Mouse (Mus musculus) small intestine, adult 2 months (tissue): ENCODE results near the gene 9030025P20Rik.

Experiments used
- CTCF ChIP-seq: fragments of 200-500 bp; IDR thresholded peaks from 2 replicates; pipeline ENCODE4 v1.5.1; 2012; ENCODE audit warnings: low read depth, mild to moderate bottlenecking, control low read depth, inconsistent platforms, low read length, moderate library complexity, mixed read lengths; ENCODE audit not compliant: insufficient replicate concordance, insufficient read length; ENCODE audit errors: extremely low read depth
- POLR2A ChIP-seq: fragments of 200-500 bp; IDR thresholded peaks from 2 replicates; pipeline ENCODE4 v1.6.1; 2012; ENCODE audit warnings: low read depth, mild to moderate bottlenecking, control low read depth, inconsistent platforms, low read length, moderate library complexity

- TF ChIP-seq POLR2A (no peak), CTCF (no peak)
Measured at GRCm38 (mm10) chr17:14935841-14936605, 42.2 kb upstream of the 9030025P20Rik start.
